Mouse (Mus musculus) MEL (cell line): ENCODE measurements at regions not wholly inside any gene's neighbourhood (a gene's known extent, or its start where the extent isn't known, plus 50 kb on each side); places are given as distances from the start of the nearest gene placed in this dataset.

Source experiments
- CHD2 ChIP-seq: IDR thresholded peaks from 2 replicates; pipeline ENCODE4 v1.6.1; 2011; ENCODE audit warnings: low read length, improper control_type of control experiment
- CTCF ChIP-seq, 3 experiments: IDR thresholded peaks in 2 of 3; conservative IDR thresholded peaks in 1 of 3; 2 replicates each; pipeline ENCODE4 v1.5.1; 2011 to 2012; ENCODE audit warnings: low read length in 3 of 3, low read depth in 2 of 3, mild to moderate bottlenecking in 2 of 3, improper control_type of control experiment in 1 of 3, inconsistent platforms in 1 of 3, mixed read lengths in 1 of 3, moderate library complexity in 1 of 3; ENCODE audit not compliant: control insufficient read depth in 1 of 3, insufficient read depth in 1 of 3, poor library complexity in 1 of 3, severe bottlenecking in 1 of 3
- E2F4 ChIP-seq: IDR thresholded peaks from 2 replicates; pipeline ENCODE4 v1.6.1; 2011; ENCODE audit warnings: low read depth, low read length, improper control_type of control experiment, borderline replicate concordance
- EP300 ChIP-seq, 2 experiments: IDR thresholded peaks; 2 replicates each; pipeline ENCODE4 v1.6.1; 2011; ENCODE audit warnings: improper control_type of control experiment in 2 of 2, low read length in 2 of 2, low read depth in 1 of 2, mild to moderate bottlenecking in 1 of 2
- ETS1 ChIP-seq: IDR thresholded peaks from 2 replicates; pipeline ENCODE4 v1.6.1; 2012; ENCODE audit warnings: low read depth, mild to moderate bottlenecking, inconsistent platforms, low read length, improper control_type of control experiment, moderate library complexity
- GATA1 ChIP-seq: IDR thresholded peaks from 2 replicates; pipeline ENCODE4 v1.6.1; 2011; ENCODE audit warnings: low read depth, low read length, improper control_type of control experiment
- MYB ChIP-seq: IDR thresholded peaks from 2 replicates; pipeline ENCODE4 v1.6.1; 2011; ENCODE audit warnings: mild to moderate bottlenecking, low read depth, low read length, improper control_type of control experiment
- MYC ChIP-seq: IDR thresholded peaks from 2 replicates; pipeline ENCODE4 v1.6.1; 2011; ENCODE audit warnings: low read depth, mild to moderate bottlenecking, low read length, improper control_type of control experiment, moderate library complexity
- POLR2A ChIP-seq, 2 experiments: IDR thresholded peaks; 2 replicates each; pipeline ENCODE4 v1.6.1; 2011 to 2012; ENCODE audit warnings: low read length in 2 of 2, mild to moderate bottlenecking in 2 of 2, control low read depth in 1 of 2, improper control_type of control experiment in 1 of 2, low read depth in 1 of 2, moderate library complexity in 1 of 2; ENCODE audit not compliant: control insufficient read depth in 1 of 2, insufficient read depth in 1 of 2, poor library complexity in 1 of 2
- POLR2AphosphoS2 ChIP-seq: IDR thresholded peaks from 2 replicates; pipeline ENCODE4 v1.6.1; 2011; ENCODE audit warnings: low read length, improper control_type of control experiment
- POLR2AphosphoS5 ChIP-seq: IDR thresholded peaks from 2 replicates; pipeline ENCODE4 v1.6.1; 2012; ENCODE audit warnings: low read depth, borderline replicate concordance, mild to moderate bottlenecking, inconsistent platforms, low read length, moderate library complexity, mixed read lengths
- SIN3A ChIP-seq: IDR thresholded peaks from 2 replicates; pipeline ENCODE4 v1.6.1; 2012; ENCODE audit warnings: low read length, improper control_type of control experiment, inconsistent platforms
- TAL1 ChIP-seq: IDR thresholded peaks from 2 replicates; pipeline ENCODE4 v1.6.1; 2012; ENCODE audit warnings: mild to moderate bottlenecking, inconsistent platforms, low read length, moderate library complexity, mixed read lengths
- ZC3H11A ChIP-seq: IDR thresholded peaks from 2 replicates; pipeline ENCODE4 v1.6.1; 2012; ENCODE audit warnings: low read depth, mild to moderate bottlenecking, inconsistent platforms, low read length, improper control_type of control experiment

DNA sequence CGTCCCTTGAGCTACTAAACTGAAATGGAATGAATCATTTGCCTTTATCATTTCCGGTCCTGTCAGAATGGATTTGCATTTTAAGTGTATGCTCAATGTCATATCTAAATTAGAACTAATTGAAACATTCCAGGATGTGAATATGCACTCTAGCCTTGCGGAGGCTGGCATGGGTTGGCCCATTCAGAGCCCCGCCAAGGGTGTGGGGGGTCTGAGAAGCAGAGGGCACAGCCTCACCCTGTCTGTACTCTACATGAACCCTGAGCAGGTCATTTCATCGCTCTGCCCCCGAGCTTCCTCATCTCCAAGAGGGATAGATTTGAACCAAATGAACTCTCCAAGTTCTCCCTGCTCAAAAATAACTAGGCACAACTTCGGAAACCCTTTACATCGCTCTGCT, 250.1 kb upstream of the Cdh5 start:
- TF ChIP-seq POLR2AphosphoS2 (no peak), ZC3H11A (no peak), CHD2 (no peak), POLR2A (IDR thresholded peaks at IDR 0.05; ENCODE audit: control insufficient read depth in 1 of 2, insufficient read depth in 1 of 2, low read depth in 1 of 2, low read length in 2 of 2, poor library complexity in 1 of 2) (no peak), MYC (no peak), CTCF (IDR thresholded peaks at IDR 0.05 in 2 of 3, conservative IDR thresholded peaks at IDR 0.05 in 1 of 3; ENCODE audit: control insufficient read depth in 1 of 3, insufficient read depth in 1 of 3, low read depth in 2 of 3, low read length in 3 of 3, poor library complexity in 1 of 3, severe bottlenecking in 1 of 3) (no peak), EP300 (IDR thresholded peaks at IDR 0.05; ENCODE audit: low read depth in 1 of 2, low read length in 2 of 2) (no peak), MYB (no peak), POLR2AphosphoS5 (no peak), TAL1 (no peak), SIN3A (no peak), GATA1 (no peak), E2F4 (no peak), ETS1 (no peak)
